9 mouse cellular contexts compared by ENCODE assay signal in the genomic region with DNA sequence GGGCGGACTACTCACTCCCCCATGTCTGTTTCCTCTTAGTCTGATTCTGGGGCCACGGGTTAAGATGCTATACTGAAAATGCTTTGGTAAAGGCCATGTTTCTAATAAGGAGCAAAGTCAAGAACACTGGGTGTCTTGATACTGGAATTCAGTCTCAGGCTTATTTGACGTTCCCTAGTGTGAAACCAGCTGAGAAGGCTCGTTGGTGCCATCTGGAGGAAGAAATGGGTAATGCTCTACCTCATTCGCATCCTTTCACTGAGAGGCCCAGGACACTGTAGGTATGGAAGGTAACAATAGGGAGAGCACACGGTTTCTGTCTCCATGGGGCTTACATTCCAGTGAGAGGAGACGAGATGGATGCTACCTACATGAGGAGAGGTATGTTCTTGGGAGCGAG. TPM values are rescaled to one million over a fixed set of nuclear protein-coding genes. Genes with fewer than 3 reads are reported as not detected.
DNase-seq lines count a peak whose midpoint lies in the region; ATAC-seq and TF ChIP-seq lines count a peak whose summit lies in the region.
"Had no signal": no experiment of that assay in that cellular context is flagged by ENCODE, and none has a peak within 500 bp of the region (broad histone marks: within the 10 kb centered on the region; RNA-seq: fewer than 3 reads in every experiment).

No protein-coding gene starts in this region.

- H3K27ac ChIP-seq in embryonic fibroblast, embryonic 13.5 days (ENCODE audit: insufficient read depth, low read length): no peak overlapping the region
- H3K27ac ChIP-seq in hindbrain, embryonic 16.5 days (ENCODE audit: low read depth, low read length): no peak overlapping the region
- H3K27ac ChIP-seq in midbrain, embryonic 13.5 days: no peak overlapping the region
- H3K27ac ChIP-seq: embryonic facial prominence, embryonic 15.5 days had no signal

- peak; percentile 4; the same call in 1 of the 2 replicates for TF ChIP-seq CTCF in embryonic fibroblast, embryonic 13.5 days (IDR thresholded peaks at IDR 0.05; ENCODE audit: borderline replicate concordance, insufficient read depth, low read length)

- TF ChIP-seq POLR2A in embryonic fibroblast, embryonic 13.5 days (IDR thresholded peaks at IDR 0.05; ENCODE audit: low read depth, low read length): no peak

- no peak overlapping the region for H3K9ac ChIP-seq in hindbrain, embryonic 16.5 days (ENCODE audit: low read depth, low read length)
- no peak overlapping the region for H3K9ac ChIP-seq in midbrain, embryonic 13.5 days (replicated peaks)
- H3K9ac ChIP-seq: embryonic facial prominence, embryonic 15.5 days had no signal

- peak; percentile 58 for ATAC-seq in hindbrain, embryonic 16.5 days
- ATAC-seq in midbrain, embryonic 13.5 days: peak; percentile 53

- H3K36me3 ChIP-seq in hindbrain, embryonic 16.5 days (ENCODE audit: control insufficient read depth, insufficient read depth, low read length): peaks cover 10% of the 10 kb centered on the region
- H3K36me3 ChIP-seq in midbrain, embryonic 13.5 days: peaks cover 36% of the 10 kb centered on the region
- H3K36me3 ChIP-seq in splenic B cell, adult 2 months (ENCODE audit: control insufficient read depth, insufficient read depth, low read length, poor library complexity, severe bottlenecking): peaks cover 2% of the 10 kb centered on the region

- H3K4me1 ChIP-seq in embryonic fibroblast, embryonic 13.5 days (ENCODE audit: control insufficient read depth, insufficient read depth, low read length): peaks cover 10% of the 10 kb centered on the region; the same call in 1 of the 2 replicates
- peaks cover 3% of the 10 kb centered on the region; the same call in 1 of the 2 replicates for H3K4me1 ChIP-seq in hindbrain, embryonic 16.5 days (ENCODE audit: control insufficient read depth, insufficient read depth, low read depth, low read length)
- no peaks in the 10 kb centered on the region for H3K4me1 ChIP-seq in midbrain, embryonic 13.5 days (replicated peaks)

- 29% methylated on average over 8 of the region's 8 CpGs for WGBS in hindbrain, embryonic 16.5 days
- 29% methylated on average over 8 of the region's 8 CpGs for WGBS in midbrain, embryonic 13.5 days

- peak; percentile 58 for DNase-seq in right cerebral cortex, adult 18-20 months
- no peak for DNase-seq in right cerebral cortex, postnatal 36 days (ENCODE audit: low spot score in 2 of 2)
- DNase-seq in brain, adult 2 months (ENCODE audit: low read depth, low spot score): peak; percentile 86
- DNase-seq in left cerebral cortex, adult 11 months (ENCODE audit: low spot score): peak; percentile 59
- DNase-seq in splenic B cell, adult 2 months (ENCODE audit: low read depth, low spot score): peak; percentile 88

- no peak overlapping the region for H3K4me3 ChIP-seq in embryonic fibroblast, embryonic 13.5 days (ENCODE audit: insufficient read depth, low read length)
- no peak overlapping the region for H3K4me3 ChIP-seq in hindbrain, embryonic 16.5 days (ENCODE audit: low read length)
- no peak overlapping the region for H3K4me3 ChIP-seq in midbrain, embryonic 13.5 days (replicated peaks)
- H3K4me3 ChIP-seq: embryonic facial prominence, embryonic 15.5 days had no signal

- no peak overlapping the region for H3K4me2 ChIP-seq in hindbrain, embryonic 16.5 days (ENCODE audit: low read length)
- H3K4me2 ChIP-seq in midbrain, embryonic 13.5 days (replicated peaks): no peak overlapping the region
- H3K4me2 ChIP-seq: embryonic facial prominence, embryonic 15.5 days had no signal

- no peaks in the 10 kb centered on the region for H3K27me3 ChIP-seq in hindbrain, embryonic 16.5 days (replicated peaks; ENCODE audit: control insufficient read depth, insufficient read depth, low read length)
- no peaks in the 10 kb centered on the region for H3K27me3 ChIP-seq in midbrain, embryonic 13.5 days
- H3K27me3 ChIP-seq in splenic B cell, adult 2 months (ENCODE audit: control insufficient read depth, insufficient read depth, low read length, poor library complexity, severe bottlenecking): no peaks in the 10 kb centered on the region
- H3K27me3 ChIP-seq: embryonic facial prominence, embryonic 15.5 days had no signal

- H3K9me3 ChIP-seq in hindbrain, embryonic 16.5 days (ENCODE audit: control insufficient read depth, low read length): no peaks in the 10 kb centered on the region
- no peaks in the 10 kb centered on the region for H3K9me3 ChIP-seq in midbrain, embryonic 13.5 days
- H3K9me3 ChIP-seq: embryonic facial prominence, embryonic 15.5 days had no signal

RNA-seq across cellular contexts. Expression of gene Tmem54, which starts 19.3 kb away (rescaled TPM):
- not detected in 2 replicates for polyA plus RNA-seq in embryonic fibroblast, embryonic 13.5 days (2011; ENCODE audit: insufficient read length, low read depth, missing spikeins)
- 0.16 and 0.20 TPM in 2 replicates for polyA plus RNA-seq in hindbrain, embryonic 16.5 days (2015; fragmentation: Nextera tagmentation; extraction: Ambion mirVana)
- polyA plus RNA-seq in midbrain, embryonic 13.5 days (2015; fragmentation: Nextera tagmentation; extraction: Ambion mirVana): not detected in 2 replicates

RNA-seq across cellular contexts. Expression of gene Rnf19b, which starts 28.0 kb away (rescaled TPM):
- polyA plus RNA-seq in embryonic fibroblast, embryonic 13.5 days (2011; ENCODE audit: insufficient read length, low read depth, missing spikeins): 49.7 and 62.6 TPM in 2 replicates
- 30.8 and 31.6 TPM in 2 replicates for polyA plus RNA-seq in hindbrain, embryonic 16.5 days (2015; fragmentation: Nextera tagmentation; extraction: Ambion mirVana)
- polyA plus RNA-seq in midbrain, embryonic 13.5 days (2015; fragmentation: Nextera tagmentation; extraction: Ambion mirVana): 21.5 and 22.1 TPM in 2 replicates

RNA-seq across cellular contexts. Expression of gene Hpca, which starts 35.8 kb away (rescaled TPM):
- polyA plus RNA-seq in embryonic fibroblast, embryonic 13.5 days (2011; ENCODE audit: insufficient read length, low read depth, missing spikeins): not detected in 2 replicates
- polyA plus RNA-seq in hindbrain, embryonic 16.5 days (2015; fragmentation: Nextera tagmentation; extraction: Ambion mirVana): 168 and 199 TPM in 2 replicates
- polyA plus RNA-seq in midbrain, embryonic 13.5 days (2015; fragmentation: Nextera tagmentation; extraction: Ambion mirVana): 17.1 and 17.9 TPM in 2 replicates

RNA-seq across cellular contexts. Expression of gene Fndc5, which starts 50.7 kb away (rescaled TPM):
- 0.53 and 1.1 TPM in 2 replicates for polyA plus RNA-seq in embryonic fibroblast, embryonic 13.5 days (2011; ENCODE audit: insufficient read length, low read depth, missing spikeins)
- polyA plus RNA-seq in hindbrain, embryonic 16.5 days (2015; fragmentation: Nextera tagmentation; extraction: Ambion mirVana): 10.7 and 11.6 TPM in 2 replicates
- 1.9 and 2.0 TPM in 2 replicates for polyA plus RNA-seq in midbrain, embryonic 13.5 days (2015; fragmentation: Nextera tagmentation; extraction: Ambion mirVana)

Comparison
In these comparisons a context has a peak if more than half of its experiments do, and no peak if none do; other contexts are left out.
1. DNase-seq: peak in right cerebral cortex, adult 18-20 months (single experiment), brain, adult 2 months (single experiment), left cerebral cortex, adult 11 months (single experiment) and splenic B cell, adult 2 months (single experiment); none in right cerebral cortex, postnatal 36 days (0 of 2).
2. RNA of gene Hpca, which starts 35.8 kb away (polyA plus RNA-seq): 168 to 199 TPM in hindbrain, embryonic 16.5 days and 17.1 to 17.9 TPM in midbrain, embryonic 13.5 days; not detected in embryonic fibroblast, embryonic 13.5 days; every median in the first group is over 10 times any median in the second.